Mouse (Mus musculus): ENCODE data around the gene Pilra.

GRCm38 (mm10) chr5:137806158-137806557 is 29.9 kb downstream of the Pilra start:
- no peak for TF ChIP-seq ZNF384 (IDR thresholded peaks at IDR 0.05; ENCODE audit: low read depth, low read length)
- TF ChIP-seq MAFK (IDR thresholded peaks at IDR 0.05; ENCODE audit: insufficient read depth, low read depth, low read length), result no peak
- TF ChIP-seq HCFC1 (IDR thresholded peaks at IDR 0.05; ENCODE audit: borderline replicate concordance, insufficient read depth, low read length), result no peak

All from ES-E14 (cell line).